Mouse (Mus musculus) limb, embryonic 14.5 days (tissue): ENCODE results near the gene Larp1. TPM values are rescaled to one million over a fixed set of nuclear protein-coding genes. Genes with fewer than 3 reads are reported as not detected.

ENCODE experiments used
- ATAC-seq: fragments of 200-750 bp; cut with Nextera tagmentation; 2 replicates; pipeline ENCODE4 v1.8.0; 2017; ENCODE audit warnings: low read depth, moderate number of reproducible peaks, moderate TSS enrichment; ENCODE audit not compliant: low FRiP score
- DNase-seq: peaks from one replicate; pipeline ENCODE4 v3.0.0-alpha.2; 2015; ENCODE audit warnings: low spot score
- H3K27ac ChIP-seq: fragments of 300-500 bp; sonication (generic); replicated peaks from 2 replicates; pipeline ENCODE4 v1.5.1; 2014; ENCODE audit warnings: low read depth, mild to moderate bottlenecking, low read length, moderate library complexity, mixed read lengths
- H3K27me3 ChIP-seq: fragments of 300-500 bp; sonication (generic); 2 replicates; pipeline ENCODE4 v1.6.1; 2014; ENCODE audit warnings: low read length, mixed read lengths; ENCODE audit not compliant: control insufficient read depth, insufficient read depth
- H3K36me3 ChIP-seq: fragments of 300-500 bp; sonication (generic); 2 replicates; pipeline ENCODE4 v1.6.1; 2014; ENCODE audit warnings: mild to moderate bottlenecking, low read length, moderate library complexity, mixed read lengths; ENCODE audit not compliant: control insufficient read depth, insufficient read depth
- H3K4me1 ChIP-seq: fragments of 300-500 bp; sonication (generic); 2 replicates; pipeline ENCODE4 v1.6.1; 2014; ENCODE audit warnings: antibody characterized with exemption, low read length, mixed read lengths; ENCODE audit not compliant: control insufficient read depth, insufficient read depth
- H3K4me2 ChIP-seq: fragments of 300-500 bp; sonication (generic); replicated peaks from 2 replicates; pipeline ENCODE4 v1.6.1; 2014; ENCODE audit warnings: low read depth, mild to moderate bottlenecking, low read length, moderate library complexity; ENCODE audit not compliant: severe bottlenecking
- H3K4me3 ChIP-seq: fragments of 300-500 bp; sonication (generic); replicated peaks from 2 replicates; pipeline ENCODE4 v1.5.1; 2014; ENCODE audit warnings: low read length
- H3K9ac ChIP-seq: fragments of 300-500 bp; sonication (generic); 2 replicates; pipeline ENCODE4 v1.6.1; 2014; ENCODE audit warnings: mild to moderate bottlenecking, low read depth, low read length, moderate library complexity; ENCODE audit not compliant: severe bottlenecking
- H3K9me3 ChIP-seq: fragments of 300-500 bp; sonication (generic); 2 replicates; pipeline ENCODE4 v1.6.1; 2016; ENCODE audit warnings: low read length; ENCODE audit not compliant: control insufficient read depth
- POLR2A ChIP-seq: fragments of 200-500 bp; IDR thresholded peaks from 2 replicates; pipeline ENCODE4 v1.8.0; 2012; ENCODE audit warnings: inconsistent platforms, mild to moderate bottlenecking, moderate library complexity, borderline replicate concordance; ENCODE audit not compliant: insufficient read depth, insufficient read length; ENCODE audit errors: extremely low read depth
- WGBS: fragments of 180-500 bp; shearing (Covaris S2); extraction: QIAGEN DNeasy Blood & Tissue Kit; methylation state at CpG from one replicate; pipeline ENCODE4 v1.1.7; 2014; 5-methylcytosine and 5-hydroxymethylcytosine counted together
- polyA plus RNA-seq, 2 experiments: library from polyadenylated mRNA; depleted of rRNA in 1 of 2; stranded (reverse) in 1 of 2; unstranded in 1 of 2; fragments of >200 nt; fragmentation: Nextera tagmentation in 1 of 2; extraction: Ambion mirVana in 1 of 2; gene quantifications; 2 replicates each; pipeline versions ENCODE4 v1.2.1 to v1.2.3; 2012 to 2014

Larp1 gene
- polyA plus RNA-seq, 2 experiments: 24.7 to 46.4 TPM

DNA sequence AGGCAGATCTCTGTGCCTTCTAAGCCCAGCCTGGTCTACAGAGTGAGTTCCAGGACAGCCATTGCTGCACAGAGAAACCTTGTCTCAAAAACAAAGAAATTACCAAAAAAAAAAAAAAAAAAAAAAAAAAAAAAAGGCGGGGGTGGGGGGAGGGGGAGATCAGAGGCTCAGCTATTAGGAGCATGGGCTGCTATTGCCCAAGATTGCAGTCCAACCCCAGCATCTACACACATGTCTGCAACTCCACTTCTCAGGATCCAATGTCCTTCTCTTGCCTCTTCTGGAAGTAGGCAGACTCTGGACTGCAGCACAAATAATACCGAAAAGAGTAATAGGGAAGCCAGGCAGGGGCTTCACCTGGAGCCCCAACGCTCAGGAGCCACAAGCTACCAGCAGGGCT, 23.4 kb upstream of the Larp1 start:
- DNase-seq (no peak), ATAC-seq (no peak)
- Histone ChIP-seq H3K4me3 (no peak overlapping the region), H3K4me2 (no peak overlapping the region), H3K4me1 (no peaks in the 10 kb centered on the region), H3K36me3 (no peaks in the 10 kb centered on the region), H3K27me3 (no peaks in the 10 kb centered on the region), H3K9ac (no peak overlapping the region), H3K27ac (no peak overlapping the region), H3K9me3 (no peaks in the 10 kb centered on the region)
- WGBS: 92% methylated on average over 2 of the region's 3 CpGs
- TF ChIP-seq POLR2A: no peak

DNA sequence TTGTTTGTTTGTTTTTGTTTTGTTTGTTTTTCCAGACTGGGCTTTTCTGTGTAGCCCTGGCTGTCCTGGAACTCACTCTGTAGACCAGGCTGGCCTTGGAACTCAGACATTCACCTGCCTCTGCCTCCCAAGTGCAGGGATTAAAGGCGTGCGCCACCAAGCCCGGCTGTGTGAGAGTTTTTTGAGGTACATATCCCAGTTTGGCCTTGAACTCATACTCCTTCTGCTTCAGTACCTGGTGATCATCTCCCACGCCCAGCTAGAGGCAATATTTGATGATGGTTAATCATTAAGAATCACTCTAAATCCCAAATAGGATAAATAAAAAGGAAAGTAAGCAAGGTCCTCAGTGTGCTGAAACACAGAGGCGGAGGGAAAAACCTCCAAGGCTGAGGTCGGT, 22.8 kb upstream of the Larp1 start:
- Histone ChIP-seq H3K36me3 (no peaks in the 10 kb centered on the region), H3K27ac (no peak overlapping the region), H3K27me3 (no peaks in the 10 kb centered on the region), H3K4me1 (no peaks in the 10 kb centered on the region), H3K4me2 (no peak overlapping the region), H3K9ac (no peak overlapping the region), H3K9me3 (no peaks in the 10 kb centered on the region), H3K4me3 (no peak overlapping the region)
- no peak for DNase-seq
- no peak for TF ChIP-seq POLR2A
- ATAC-seq: no peak
- 88% methylated on average over 6 of the region's 6 CpGs for WGBS

DNA sequence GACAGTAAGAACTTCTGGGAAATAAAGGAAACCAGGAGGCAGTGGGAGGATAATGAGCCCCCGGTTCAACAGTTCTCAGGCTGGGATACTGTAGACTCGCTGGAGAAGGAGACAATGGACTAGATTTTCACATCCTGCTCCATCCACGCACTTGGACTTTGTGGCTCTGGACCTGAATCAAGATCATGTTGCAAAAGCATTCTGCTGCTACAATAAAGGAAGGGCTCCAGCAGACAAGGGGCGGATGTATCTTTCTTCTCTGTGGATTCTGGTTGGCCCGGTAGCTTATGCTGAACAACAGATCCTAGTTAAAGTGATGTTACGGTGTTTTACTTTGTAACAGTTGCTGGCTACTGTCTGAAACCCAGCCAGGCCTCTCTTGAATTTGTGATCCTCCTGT, 22.4 kb upstream of the Larp1 start:
- no peak for TF ChIP-seq POLR2A
- H3K9ac ChIP-seq: no peak overlapping the region
- H3K4me2 ChIP-seq: no peak overlapping the region
- H3K36me3 ChIP-seq: no peaks in the 10 kb centered on the region
- H3K4me1 ChIP-seq: no peaks in the 10 kb centered on the region
- H3K9me3 ChIP-seq: no peaks in the 10 kb centered on the region
- no peak overlapping the region for H3K4me3 ChIP-seq
- DNase-seq: no peak
- ATAC-seq: no peak
- H3K27ac ChIP-seq: no peak overlapping the region
- WGBS: 89% methylated on average over 6 of the region's 6 CpGs
- no peaks in the 10 kb centered on the region for H3K27me3 ChIP-seq

DNA sequence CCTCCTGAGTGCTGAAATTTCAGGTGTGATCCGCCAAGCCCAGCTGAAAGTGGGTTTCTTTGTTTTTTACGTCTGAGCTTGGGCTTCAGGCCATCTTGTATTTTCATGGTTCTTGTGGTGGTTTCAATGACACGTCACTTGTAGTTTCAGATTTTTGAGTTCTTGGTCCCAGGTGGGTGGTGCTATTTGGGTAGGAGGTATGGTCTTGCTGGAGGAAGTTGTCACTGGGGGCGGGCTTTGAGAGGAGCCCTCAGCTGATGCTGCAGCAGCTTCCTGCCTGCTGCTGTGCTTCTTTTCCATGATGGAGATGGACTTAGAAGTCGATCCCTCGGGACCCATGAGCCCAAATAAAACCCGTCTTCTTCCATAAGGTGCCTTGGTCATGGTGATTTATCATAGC, 22.0 kb upstream of the Larp1 start:
- WGBS: 94% methylated on average over 7 of the region's 7 CpGs
- no peaks in the 10 kb centered on the region for H3K4me1 ChIP-seq
- H3K4me3 ChIP-seq: no peak overlapping the region
- H3K9me3 ChIP-seq: no peaks in the 10 kb centered on the region
- no peak overlapping the region for H3K4me2 ChIP-seq
- no peak for DNase-seq
- no peaks in the 10 kb centered on the region for H3K36me3 ChIP-seq
- H3K27me3 ChIP-seq: no peaks in the 10 kb centered on the region
- no peak overlapping the region for H3K9ac ChIP-seq
- H3K27ac ChIP-seq: no peak overlapping the region
- TF ChIP-seq POLR2A: no peak
- ATAC-seq: no peak

DNA sequence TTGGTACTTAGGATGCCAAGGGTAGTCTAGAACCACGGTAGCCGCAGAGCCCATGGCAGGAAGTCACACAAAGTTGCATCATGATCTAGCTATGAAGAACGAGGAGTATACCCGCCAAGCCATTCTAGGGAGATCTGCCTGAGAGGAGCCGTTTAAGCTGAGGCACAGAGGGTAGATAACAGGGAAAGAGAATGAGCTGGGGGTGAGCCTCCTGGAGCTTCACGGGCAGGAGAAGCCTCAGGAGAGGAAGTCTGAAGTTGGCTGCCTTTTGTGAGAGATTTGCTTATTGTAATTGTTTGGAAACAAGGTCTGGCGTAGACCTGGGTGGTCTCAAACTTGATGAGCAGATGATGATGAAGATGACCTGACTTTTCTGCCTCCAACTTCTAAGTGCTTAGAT, 10.7 kb upstream of the Larp1 start:
- 88% methylated on average over 7 of the region's 7 CpGs for WGBS
- no peak overlapping the region for H3K4me3 ChIP-seq
- no peaks in the 10 kb centered on the region for H3K9me3 ChIP-seq
- H3K27me3 ChIP-seq: no peaks in the 10 kb centered on the region
- no peak for TF ChIP-seq POLR2A
- ATAC-seq: no peak
- no peak overlapping the region for H3K4me2 ChIP-seq
- no peak overlapping the region for H3K9ac ChIP-seq
- no peaks in the 10 kb centered on the region for H3K36me3 ChIP-seq
- DNase-seq: no peak
- no peaks in the 10 kb centered on the region for H3K4me1 ChIP-seq
- no peak overlapping the region for H3K27ac ChIP-seq

DNA sequence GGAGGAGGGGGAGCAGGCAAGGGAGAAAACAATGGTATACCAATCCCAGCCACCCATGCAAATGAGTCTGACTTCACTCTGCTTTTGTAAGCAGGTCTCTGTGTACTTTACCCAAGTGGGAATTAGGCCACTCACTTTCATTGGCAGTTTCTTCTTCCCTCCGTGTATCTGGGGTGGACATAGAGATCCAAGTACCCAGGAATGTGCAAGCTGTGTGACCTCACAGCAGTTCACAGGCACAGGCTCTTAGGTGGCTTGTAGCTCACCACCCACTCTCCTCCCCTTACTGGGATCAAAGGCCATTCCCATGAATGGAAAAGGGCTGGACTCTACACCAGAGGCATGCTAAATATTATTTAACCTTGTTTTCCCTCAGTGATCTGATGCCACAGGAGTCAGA, 10.0 kb upstream of the Larp1 start:
- DNase-seq (no peak), ATAC-seq (no peak)
- 21% methylated on average over 1 of the region's 1 CpGs for WGBS
- Histone ChIP-seq H3K9me3 (no peaks in the 10 kb centered on the region), H3K4me3 (no peak overlapping the region), H3K36me3 (no peaks in the 10 kb centered on the region), H3K4me1 (no peaks in the 10 kb centered on the region), H3K4me2 (no peak overlapping the region), H3K27ac (no peak overlapping the region), H3K9ac (no peak overlapping the region), H3K27me3 (no peaks in the 10 kb centered on the region)
- no peak for TF ChIP-seq POLR2A
